Mouse (Mus musculus) left cerebral cortex, postnatal 25 days (tissue): ENCODE results near the gene Wscd1. TPM values are rescaled to one million over a fixed set of nuclear protein-coding genes. Genes with fewer than 3 reads are reported as not detected.

ENCODE experiments used
- DNase-seq, 2 experiments: peaks; one replicate each; pipeline ENCODE4 v3.0.0; 2022; ENCODE audit warnings: low spot score in 2 of 2, mixed read lengths in 1 of 2
- intact Hi-C: fragments of 180-260 bp; cut with DNase I; formaldehyde crosslinking; loops from one replicate; pipeline ENCODE4 v1.15.1; 2025
- total RNA-seq, 2 experiments: library from RNA; stranded (reverse); gene quantifications; 2 replicates each; pipeline ENCODE4 v1.2.3; 2021

The Wscd1 gene
- 10 to 100 TPM; 60.0 to 61.6 TPM for total RNA-seq

GRCm38 (mm10) chr11:71749671-71750070 lies at the start of gene Wscd1:
Wscd1 (plus strand) TSS chr11:71749920.
- intact Hi-C loops: loop anchor here (5.0 kb wide), 3 partner anchors 77 to 412 kb away; no protein-coding TSS in a partner anchor
- DNase-seq: no peak

GRCm38 (mm10) chr11:71728066-71728465 lies 21.7 kb upstream of the Wscd1 start:
- no peak for DNase-seq
- intact Hi-C loops: no loop called here

DNA sequence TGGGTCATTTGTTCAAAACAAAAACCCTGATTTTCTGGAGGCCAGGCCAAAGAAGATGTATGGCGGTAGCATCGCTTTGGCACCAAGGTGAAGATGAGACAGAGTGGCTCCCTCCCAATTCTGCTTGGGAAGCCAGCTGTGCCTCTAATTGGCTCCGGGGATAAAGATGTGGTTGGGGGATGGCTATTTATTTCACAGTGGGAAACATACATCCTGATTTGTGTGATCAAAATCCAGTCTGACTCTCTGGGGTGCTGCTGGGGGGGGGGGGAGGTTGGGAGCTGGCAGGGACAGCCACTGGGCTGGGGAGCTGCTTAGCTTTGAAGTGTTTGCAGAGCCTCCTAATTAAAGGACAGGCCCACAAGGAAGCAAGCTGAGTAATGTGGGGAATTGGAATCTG lies 20.4 kb upstream of the Wscd1 start:
- intact Hi-C loops: no loop called here
- no peak for DNase-seq

GRCm38 (mm10) chr11:71733771-71734170 lies 15.9 kb upstream of the Wscd1 start:
- intact Hi-C loops: no loop called here
- no peak for DNase-seq

DNA sequence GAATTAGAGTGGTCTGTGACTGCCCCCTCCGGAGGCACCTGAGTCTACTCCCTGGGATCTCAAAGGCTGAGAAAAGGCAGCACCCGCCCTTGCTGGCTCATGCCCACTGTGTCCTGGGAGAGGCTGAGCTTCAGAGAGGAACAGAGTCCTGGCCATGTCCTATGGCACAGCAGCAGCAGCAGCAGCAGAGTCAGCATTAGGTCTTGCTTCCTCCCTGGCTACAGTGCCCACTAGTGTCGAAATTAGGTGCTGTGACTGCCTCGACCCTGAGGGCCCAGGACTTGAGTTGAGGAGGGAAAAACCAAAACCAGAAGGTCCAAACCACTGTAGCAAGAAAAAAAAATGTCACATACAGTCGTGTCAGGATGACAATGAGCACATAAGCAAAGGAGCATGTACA lies 12.6 kb upstream of the Wscd1 start:
- intact Hi-C loops: no loop called here
- no peak for DNase-seq

- DNase-seq: no peak
- intact Hi-C loops: no loop called here
These were observed 11.1 kb upstream of the Wscd1 start for GRCm38 (mm10) chr11:71738501-71739045.

DNA sequence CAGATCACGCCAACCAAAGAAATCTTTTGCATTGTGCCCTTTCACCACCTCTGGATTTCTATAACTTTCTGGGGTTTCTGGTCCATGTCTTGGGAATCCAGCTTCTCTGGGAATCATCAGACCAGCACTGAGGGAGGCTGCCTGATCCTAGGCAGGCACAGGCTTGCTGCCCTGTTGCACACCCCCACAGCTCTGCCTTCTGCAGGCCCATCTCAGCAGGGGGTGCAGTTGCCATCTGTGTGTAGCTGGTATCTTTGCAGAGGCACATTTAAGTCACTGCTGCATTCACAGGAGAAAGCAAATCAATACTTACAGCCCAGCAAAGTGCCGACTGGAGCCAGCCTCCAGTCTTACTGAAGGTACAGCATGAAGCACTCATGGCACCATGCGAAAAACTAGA lies 3.8 kb upstream of the Wscd1 start:
- peak; percentile 35 to 76 for DNase-seq
- intact Hi-C loops: loop anchor here (5.0 kb wide), 1 partner anchor 74 kb away; no protein-coding TSS in a partner anchor

DNA sequence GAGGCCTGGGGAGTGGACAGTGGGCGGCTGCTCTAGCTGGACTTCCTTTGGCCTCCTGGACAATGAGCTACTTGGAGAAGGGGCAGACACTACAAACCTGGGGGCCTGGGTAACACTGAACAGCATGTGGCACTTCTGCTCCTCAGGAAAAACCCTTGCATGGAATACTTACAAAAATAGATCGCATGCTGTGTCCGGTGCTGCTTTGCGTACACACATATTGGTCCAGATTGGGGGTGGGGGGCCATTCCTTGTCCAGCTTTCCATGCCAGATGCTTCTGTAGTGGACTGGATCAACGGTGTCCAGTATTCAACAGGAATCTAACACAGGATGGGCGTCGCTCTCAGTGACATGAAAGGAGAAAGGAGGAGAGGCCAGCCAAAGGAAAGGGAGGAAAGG lies 2.0 kb upstream of the Wscd1 start:
- no peak for DNase-seq
- intact Hi-C loops: loop anchor here (5.0 kb wide), 1 partner anchor 75 kb away; no protein-coding TSS in a partner anchor

GRCm38 (mm10) chr11:71750534-71751173 lies 934 bp downstream of the Wscd1 start:
- intact Hi-C loops: loop anchor here (5.0 kb wide), 2 partner anchors 272 to 413 kb away; no protein-coding TSS in a partner anchor

DNA sequence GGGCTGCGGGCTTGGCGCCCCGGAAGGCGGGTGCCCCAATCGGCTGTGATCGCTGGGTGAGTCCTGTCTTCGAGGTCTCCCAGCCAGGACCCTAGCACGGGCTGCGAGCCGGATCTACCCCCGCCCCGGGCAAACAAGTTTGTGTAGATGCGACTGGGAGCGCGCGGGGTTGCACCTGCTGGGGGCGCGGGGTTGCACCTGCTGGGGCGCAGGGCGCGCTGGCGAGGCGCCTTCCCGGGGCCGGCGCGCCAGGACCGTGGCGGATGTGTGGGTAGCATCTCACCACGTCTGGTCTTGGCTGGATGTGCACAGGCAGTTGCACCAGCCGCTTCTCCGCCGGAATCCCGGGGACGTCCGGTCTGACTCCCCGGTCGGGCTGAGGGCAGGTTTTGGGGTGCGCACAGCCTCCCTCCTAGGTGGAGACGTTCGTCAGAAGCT lies 1.5 kb downstream of the Wscd1 start:
- DNase-seq: no peak
- intact Hi-C loops: loop anchor here (5.0 kb wide), 2 partner anchors 271 to 414 kb away; no protein-coding TSS in a partner anchor

More at GRCm38 (mm10) chr11:71750534-71751173, 934 bp downstream of the Wscd1 start:
- peak; percentile 82 to 84 for DNase-seq

DNA sequence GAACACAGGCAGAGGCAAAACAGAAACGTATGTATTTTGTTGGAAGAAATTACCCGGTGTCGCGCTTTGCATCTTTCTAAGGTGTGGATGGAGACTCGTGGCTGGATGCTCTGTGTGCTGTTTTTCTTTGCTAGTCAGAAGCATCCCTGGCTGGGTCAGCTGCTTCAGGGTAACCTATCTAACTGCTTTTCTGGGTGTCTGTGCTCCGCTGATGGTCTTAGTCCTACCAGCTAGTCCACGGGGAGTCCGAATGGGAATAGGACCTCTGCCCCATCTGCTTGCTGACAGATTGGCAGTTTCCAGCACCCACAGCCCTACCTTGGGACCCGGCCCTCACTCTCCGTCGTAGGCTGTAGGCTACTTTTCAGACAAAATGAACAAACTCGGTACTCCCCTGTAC lies 2.0 kb downstream of the Wscd1 start:
- no peak for DNase-seq
- intact Hi-C loops: loop anchor here (5.0 kb wide), 2 partner anchors 271 to 414 kb away; no protein-coding TSS in a partner anchor

DNA sequence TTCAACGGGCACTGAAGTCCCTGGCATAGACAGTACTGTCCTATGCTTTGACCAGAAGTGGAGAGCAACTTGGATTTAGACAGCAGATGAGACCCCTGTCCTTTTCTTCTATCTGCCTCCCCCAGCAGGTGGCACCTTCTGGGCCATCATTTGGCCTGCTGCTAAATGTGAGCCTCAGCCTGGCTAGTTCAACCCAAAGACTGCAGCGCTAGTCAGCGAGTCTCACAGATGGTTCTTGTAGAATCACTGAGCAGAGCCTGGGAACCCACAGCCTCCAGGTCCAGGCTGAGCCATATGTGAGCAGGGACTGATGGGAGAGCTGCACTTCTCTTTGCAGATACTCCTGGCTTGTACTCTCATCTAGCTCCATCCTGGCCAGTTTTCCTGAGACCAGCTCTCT lies 2.9 kb downstream of the Wscd1 start:
- peak in 1 of 2 experiments; percentile 37 for DNase-seq
- intact Hi-C loops: loop anchor here (5.0 kb wide), 2 partner anchors 270 to 415 kb away; no protein-coding TSS in a partner anchor

DNA sequence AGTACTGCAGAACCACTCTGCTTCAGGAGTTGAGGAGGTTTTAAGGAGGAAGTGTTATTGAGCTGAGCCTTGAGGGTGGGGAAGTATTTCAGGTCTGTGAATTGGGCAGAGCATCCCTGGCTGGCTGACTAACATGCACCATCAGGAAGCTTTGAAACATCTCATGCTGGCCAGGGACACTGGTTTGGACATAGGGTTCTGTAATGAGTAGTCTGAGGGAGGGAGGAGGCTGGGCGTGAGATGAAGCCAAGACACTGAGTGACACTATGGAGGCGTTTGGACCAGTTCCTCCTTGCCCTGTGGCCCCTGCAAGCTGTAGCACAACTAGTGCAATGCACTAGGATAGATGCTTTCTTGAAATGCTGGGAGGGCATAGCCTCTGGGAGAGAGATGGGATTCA lies 5.4 kb downstream of the Wscd1 start:
- intact Hi-C loops: no loop called here
- DNase-seq: no peak

DNA sequence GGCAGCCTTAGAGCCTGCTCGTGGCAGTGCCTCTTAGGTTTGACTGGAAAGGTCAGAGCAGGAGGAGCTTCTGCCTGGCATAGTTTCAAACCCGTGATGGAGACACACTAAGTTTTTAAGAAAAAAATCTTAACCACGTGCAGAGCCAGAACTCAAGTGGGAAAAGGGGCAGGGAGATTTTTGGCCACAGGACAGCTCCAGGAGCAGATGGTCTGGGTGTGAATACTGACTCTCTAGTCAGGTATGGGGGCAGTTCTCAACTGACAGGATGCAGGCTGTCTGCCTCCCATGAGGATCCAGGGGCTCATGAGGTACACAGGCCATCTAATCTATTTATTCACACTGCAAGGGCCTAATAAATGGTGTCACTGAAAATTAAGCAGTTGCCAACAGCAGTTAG lies 6.6 kb downstream of the Wscd1 start:
- intact Hi-C loops: no loop called here
- no peak for DNase-seq

DNA sequence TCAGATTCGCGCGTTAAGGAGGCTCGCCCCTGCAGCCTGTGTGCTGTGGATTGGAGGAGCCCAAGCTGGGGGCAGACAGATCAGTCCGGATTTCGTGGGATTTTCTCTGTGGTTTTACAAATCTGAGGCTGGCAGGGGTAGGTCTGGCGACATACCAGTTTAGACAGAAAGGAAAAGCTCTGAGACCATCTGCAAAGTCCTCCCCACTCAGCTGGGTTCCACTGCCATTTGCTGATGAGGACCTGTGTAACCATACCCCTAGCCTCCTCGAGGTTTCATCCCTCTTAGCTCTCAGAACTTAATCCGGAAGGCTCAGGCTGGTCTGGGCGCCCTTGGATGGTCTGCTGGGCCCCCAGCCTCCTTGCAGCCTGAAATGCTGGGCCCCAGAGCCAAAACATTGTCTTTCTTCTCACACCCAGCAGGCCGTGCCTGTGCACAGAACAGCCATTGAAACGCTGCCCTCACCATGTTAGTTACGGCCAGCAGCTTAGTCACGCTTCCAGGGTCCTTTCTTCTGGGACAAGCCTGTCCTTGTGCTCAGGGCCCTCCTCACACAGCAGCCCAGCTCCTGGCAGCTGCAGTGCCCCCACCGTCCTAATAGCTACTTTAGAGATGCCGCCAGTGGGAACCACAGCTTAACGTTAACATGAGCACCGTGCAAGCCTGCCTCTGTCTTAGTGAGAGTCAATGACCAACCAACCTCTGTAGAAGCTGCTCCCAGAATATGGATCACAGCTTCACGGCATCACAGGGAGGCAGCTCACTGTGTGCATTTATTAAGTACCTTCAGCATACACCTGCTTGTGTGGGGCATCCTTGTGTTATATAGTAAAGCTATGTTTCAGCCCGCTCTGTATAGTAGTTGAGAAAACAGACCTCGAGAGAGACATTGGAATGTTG lies 8.7 kb downstream of the Wscd1 start:
- intact Hi-C loops: no loop called here
- DNase-seq: peak; percentile 57 to 79

- DNase-seq: no peak
- intact Hi-C loops: no loop called here
These were observed 11.3 kb downstream of the Wscd1 start for GRCm38 (mm10) chr11:71760991-71761390.

DNA sequence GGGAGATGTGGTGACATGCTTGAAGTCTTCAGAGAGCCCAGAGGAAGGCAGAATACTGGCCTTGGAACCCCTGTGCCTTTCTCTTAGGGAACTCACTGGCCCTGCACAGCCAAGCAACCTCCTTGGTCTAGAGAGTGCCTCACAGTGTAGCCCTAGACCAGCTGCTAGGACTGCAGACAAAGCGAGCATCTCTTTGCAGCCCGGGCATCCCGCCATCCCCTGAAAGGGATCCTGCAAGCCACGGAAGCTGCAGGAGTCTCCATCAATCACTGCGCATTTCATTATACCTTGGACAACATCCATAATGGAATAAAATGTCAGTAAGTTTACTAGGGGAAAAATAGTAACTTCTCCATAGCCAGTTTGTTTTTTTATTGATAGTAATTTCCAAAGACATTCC lies 13.4 kb downstream of the Wscd1 start:
- peak; percentile 45 to 59 for DNase-seq
- intact Hi-C loops: no loop called here

DNA sequence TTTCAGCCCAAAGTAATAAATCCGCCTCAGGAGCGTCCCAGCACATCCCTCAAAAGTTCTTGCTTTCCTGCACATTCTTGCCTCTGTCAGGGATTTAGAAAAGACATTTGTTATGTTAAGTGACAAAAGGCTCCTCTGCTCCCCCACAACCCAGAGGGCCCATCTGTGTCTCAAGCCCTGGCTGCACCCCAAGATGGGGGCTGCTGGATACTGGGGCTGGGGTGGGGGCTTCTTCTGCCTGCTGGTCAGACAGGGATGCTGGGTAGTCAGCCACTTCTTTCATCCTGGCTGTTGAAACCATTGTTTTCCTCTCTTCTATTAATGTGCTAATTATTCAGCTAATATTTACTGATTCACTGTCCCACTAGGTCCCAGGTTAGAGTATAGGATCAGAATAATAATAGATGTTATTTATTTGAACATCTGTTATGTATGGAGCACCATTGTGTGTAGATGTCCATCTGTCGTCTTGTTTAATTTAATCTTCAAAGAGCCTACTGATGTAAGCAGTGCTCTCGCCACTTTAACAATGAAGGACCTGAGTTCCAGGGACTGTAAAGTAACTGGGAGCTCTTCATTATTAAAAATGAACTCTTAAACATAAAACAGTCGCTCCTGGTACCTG lies 14.0 kb downstream of the Wscd1 start:
- DNase-seq: no peak
- intact Hi-C loops: no loop called here

DNA sequence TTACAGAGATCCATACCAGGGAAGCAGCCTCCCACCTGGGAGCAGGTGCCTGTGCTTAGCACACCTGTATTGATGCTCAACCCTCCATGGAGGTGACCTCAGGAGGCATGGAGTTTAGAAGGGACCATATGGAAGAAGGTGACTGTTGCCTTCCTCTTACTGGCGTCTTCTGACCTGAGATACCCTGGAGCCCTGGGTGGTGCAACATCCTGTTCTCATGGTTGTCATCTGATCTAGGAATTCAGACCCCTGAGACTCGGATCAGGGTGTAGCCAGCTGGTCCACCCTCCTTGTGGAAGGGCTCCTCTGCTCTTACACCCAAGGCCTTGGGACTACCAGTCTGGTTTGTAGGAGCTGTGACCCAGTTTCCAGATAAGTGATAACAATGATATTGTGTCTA lies 15.0 kb downstream of the Wscd1 start:
- no peak for DNase-seq
- intact Hi-C loops: no loop called here

DNA sequence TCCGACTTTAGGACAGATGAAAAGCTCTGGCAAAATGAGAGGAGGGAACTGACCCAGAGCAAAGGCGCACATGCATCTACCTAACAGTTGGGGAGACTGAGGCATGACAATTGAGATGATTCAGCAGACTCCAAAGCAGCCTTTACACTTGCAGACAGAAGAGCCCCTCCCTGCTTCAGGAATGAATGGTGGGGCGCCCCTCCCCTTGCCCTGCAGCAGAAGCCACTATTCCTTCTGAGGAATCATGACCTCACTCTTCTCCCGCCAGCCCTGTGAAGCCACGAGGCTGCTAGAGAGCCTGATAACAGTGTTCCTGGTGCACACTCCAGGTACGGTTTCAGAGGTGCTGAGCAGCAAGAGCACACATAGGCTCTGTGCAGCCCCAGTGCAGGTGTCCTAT lies 15.6 kb downstream of the Wscd1 start:
- no peak for DNase-seq
- intact Hi-C loops: no loop called here
